Mouse (Mus musculus) heart, embryonic 13.5 days (tissue): ENCODE data around the gene Crocc. TPM values are rescaled to one million over a fixed set of nuclear protein-coding genes. Genes with fewer than 3 reads are reported as not detected.

ENCODE experiments used
- ATAC-seq: fragments of 200-750 bp; cut with Nextera tagmentation; 2 replicates; pipeline ENCODE4 v1.8.0; 2017; ENCODE audit warnings: moderate TSS enrichment; ENCODE audit not compliant: insufficient number of reproducible peaks, low FRiP score, low TSS enrichment; ENCODE audit errors: extremely low read depth
- H3K27ac ChIP-seq: fragments of 300-500 bp; sonication (generic); replicated peaks from 2 replicates; pipeline ENCODE4 v1.5.1; 2015; ENCODE audit warnings: moderate library complexity, mild to moderate bottlenecking, inconsistent platforms
- H3K27me3 ChIP-seq: fragments of 300-500 bp; sonication (generic); replicated peaks from 2 replicates; pipeline ENCODE4 v1.6.1; 2015; ENCODE audit warnings: mild to moderate bottlenecking, inconsistent platforms
- H3K36me3 ChIP-seq: fragments of 300-500 bp; sonication (generic); 2 replicates; pipeline ENCODE4 v1.6.1; 2015; ENCODE audit warnings: mild to moderate bottlenecking, inconsistent platforms
- H3K4me1 ChIP-seq: fragments of 300-500 bp; sonication (generic); 2 replicates; pipeline ENCODE4 v1.6.1; 2015; ENCODE audit warnings: inconsistent platforms
- H3K4me2 ChIP-seq: fragments of 300-500 bp; sonication (generic); 2 replicates; pipeline ENCODE4 v1.6.1; 2015; ENCODE audit warnings: inconsistent platforms, mild to moderate bottlenecking, moderate library complexity
- H3K4me3 ChIP-seq: fragments of 300-500 bp; sonication (generic); 2 replicates; pipeline ENCODE4 v1.5.1; 2015; ENCODE audit warnings: moderate library complexity, mild to moderate bottlenecking, inconsistent platforms
- H3K9ac ChIP-seq: fragments of 300-500 bp; sonication (generic); 2 replicates; pipeline ENCODE4 v1.6.1; 2015; ENCODE audit warnings: inconsistent platforms, mild to moderate bottlenecking, moderate library complexity
- H3K9me3 ChIP-seq: fragments of 300-500 bp; sonication (generic); 2 replicates; pipeline ENCODE4 v1.6.1; 2016; ENCODE audit warnings: inconsistent platforms
- WGBS: fragments of 180-500 bp; shearing (Covaris S2); methylation state at CpG from one replicate; pipeline ENCODE4 v1.1.7; 2015; ENCODE audit warnings: mixed read lengths; 5-methylcytosine and 5-hydroxymethylcytosine counted together
- polyA plus RNA-seq: library from polyadenylated mRNA; unstranded; fragments of >200 nt; fragmentation: Nextera tagmentation; extraction: Ambion mirVana; gene quantifications from 2 replicates; pipeline ENCODE4 v1.2.1, GENCODE M21; 2015

Gene Crocc
- polyA plus RNA-seq, 1 experiment from 2014 or later, result 3.4 TPM

DNA sequence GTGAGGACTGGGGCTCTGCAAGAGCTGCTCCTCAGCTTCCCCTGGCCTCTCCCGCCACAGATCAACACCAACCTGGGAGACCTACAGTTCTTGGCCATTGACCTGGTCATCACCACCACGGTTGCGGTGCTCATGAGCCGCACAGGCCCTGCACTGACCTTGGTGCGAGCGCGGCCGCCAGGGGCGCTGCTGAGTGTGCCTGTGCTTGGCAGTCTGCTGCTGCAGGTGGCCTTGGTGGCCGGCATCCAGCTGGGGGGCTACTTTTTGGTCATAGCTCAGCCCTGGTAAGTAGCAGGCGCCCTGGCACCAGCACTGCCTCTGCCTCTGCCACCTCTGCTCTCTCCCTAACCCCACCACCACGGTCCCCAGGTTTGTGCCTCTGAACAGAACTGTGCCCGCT is 54.4 kb downstream of the Crocc start:
- Histone ChIP-seq H3K36me3 (peaks cover 68% of the 10 kb centered on the region), H3K4me3 (no peak overlapping the region), H3K4me2 (no peak overlapping the region), H3K9me3 (no peaks in the 10 kb centered on the region), H3K9ac (no peak overlapping the region), H3K27ac (no peak overlapping the region), H3K4me1 (peaks cover 8% of the 10 kb centered on the region), H3K27me3 (no peaks in the 10 kb centered on the region)
- WGBS, result 79% methylated on average over 13 of the region's 13 CpGs
- no peak for ATAC-seq

DNA sequence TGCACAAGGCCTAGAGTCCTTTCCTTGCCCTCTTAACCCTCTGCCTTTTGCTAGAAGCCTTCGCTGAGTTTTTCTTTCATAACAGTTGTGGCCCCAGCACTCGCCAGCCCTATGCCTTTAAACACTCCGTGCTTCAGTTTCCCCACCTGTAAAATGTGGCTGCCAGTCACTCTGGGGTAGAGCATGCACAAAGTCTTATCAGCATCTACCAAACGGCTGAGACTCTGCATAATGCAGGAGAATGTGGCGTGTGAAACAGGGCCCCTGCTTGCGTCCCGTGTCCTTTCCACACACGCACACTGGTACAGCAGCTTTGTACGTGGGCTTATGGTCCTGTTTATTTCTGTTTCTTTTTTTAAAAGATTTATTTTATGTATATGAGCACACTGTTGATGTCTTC is 63.5 kb downstream of the Crocc start:
- Histone ChIP-seq H3K27ac (no peak overlapping the region), H3K4me3 (no peak overlapping the region), H3K4me2 (no peak overlapping the region), H3K27me3 (no peaks in the 10 kb centered on the region), H3K4me1 (no peaks in the 10 kb centered on the region), H3K9ac (no peak overlapping the region), H3K9me3 (no peaks in the 10 kb centered on the region), H3K36me3 (peaks cover 97% of the 10 kb centered on the region)
- 87% methylated on average over 9 of the region's 9 CpGs for WGBS
- no peak for ATAC-seq

DNA sequence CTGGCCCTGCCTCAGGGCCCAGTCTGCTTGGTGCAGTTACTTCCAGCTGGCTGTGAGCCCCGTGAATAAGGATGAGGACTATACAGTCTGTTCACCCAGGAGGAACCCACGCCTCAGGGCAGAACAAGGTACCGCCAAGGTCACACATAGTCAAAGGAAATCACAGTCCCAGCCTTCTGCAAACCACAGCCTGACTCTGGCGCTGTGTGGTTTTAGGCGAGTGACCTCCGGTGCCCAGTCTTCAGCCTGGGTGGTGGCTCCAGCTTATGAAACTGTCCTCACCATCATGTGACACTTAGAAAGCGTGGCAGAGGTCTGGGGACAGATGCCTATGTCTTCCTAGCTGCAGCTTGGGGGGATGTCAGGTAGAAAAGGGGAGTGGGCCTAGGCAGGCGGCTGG is 64.5 kb downstream of the Crocc start:
- no peak overlapping the region for H3K9ac ChIP-seq
- H3K27me3 ChIP-seq, result no peaks in the 10 kb centered on the region
- 89% methylated on average over 8 of the region's 8 CpGs for WGBS
- H3K4me1 ChIP-seq, result no peaks in the 10 kb centered on the region
- H3K4me3 ChIP-seq, result no peak overlapping the region
- peaks cover 87% of the 10 kb centered on the region for H3K36me3 ChIP-seq
- no peak for ATAC-seq
- no peak overlapping the region for H3K4me2 ChIP-seq
- H3K9me3 ChIP-seq, result no peaks in the 10 kb centered on the region
- no peak overlapping the region for H3K27ac ChIP-seq

DNA sequence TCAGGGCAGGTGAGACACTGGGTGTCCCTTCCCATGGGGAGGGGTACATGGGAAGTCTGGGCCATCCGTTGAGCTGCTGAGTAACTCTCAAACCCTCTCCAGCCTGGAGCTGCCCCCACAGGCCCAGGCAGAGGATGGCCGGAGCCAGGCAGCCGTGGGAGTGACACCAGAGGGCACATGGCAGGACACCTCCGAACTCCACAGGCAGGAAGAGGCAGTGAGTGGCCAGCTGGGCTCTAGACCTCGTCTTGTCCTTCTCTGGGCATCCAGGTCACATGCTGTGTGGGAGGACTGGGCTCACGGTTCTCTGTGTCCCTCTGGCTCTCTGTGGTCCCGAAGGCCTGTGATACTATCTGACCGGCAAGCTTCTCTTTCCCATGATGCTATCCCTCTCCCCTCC is 66.5 kb downstream of the Crocc start:
- Histone ChIP-seq H3K27ac (no peak overlapping the region), H3K9ac (no peak overlapping the region), H3K4me3 (no peak overlapping the region), H3K27me3 (no peaks in the 10 kb centered on the region), H3K4me2 (no peak overlapping the region), H3K9me3 (no peaks in the 10 kb centered on the region), H3K36me3 (peaks cover 68% of the 10 kb centered on the region), H3K4me1 (peaks cover 5% of the 10 kb centered on the region; the same call in 1 of the 2 replicates)
- WGBS, result 67% methylated on average over 8 of the region's 8 CpGs
- no peak for ATAC-seq

DNA sequence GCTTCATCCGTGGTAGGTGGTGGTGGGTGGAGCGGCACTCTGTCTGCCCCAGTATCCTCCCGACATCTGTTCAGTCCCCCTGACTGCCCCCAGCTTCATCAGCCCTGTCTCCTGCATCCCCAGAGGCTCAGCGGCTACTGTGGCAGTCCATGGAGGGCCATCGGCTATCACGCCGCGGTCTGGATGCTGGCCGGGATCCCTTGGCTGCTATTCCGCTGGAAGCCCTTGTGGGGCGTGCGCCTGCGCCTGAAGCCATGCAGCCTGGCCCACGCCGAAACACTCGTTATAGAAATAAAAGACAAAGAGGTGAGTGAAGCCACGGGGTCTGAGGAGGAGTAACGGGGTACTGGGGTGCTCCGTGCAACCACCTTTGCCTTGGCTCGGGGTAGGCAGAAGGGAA is 68.1 kb downstream of the Crocc start:
- ATAC-seq, result no peak

DNA sequence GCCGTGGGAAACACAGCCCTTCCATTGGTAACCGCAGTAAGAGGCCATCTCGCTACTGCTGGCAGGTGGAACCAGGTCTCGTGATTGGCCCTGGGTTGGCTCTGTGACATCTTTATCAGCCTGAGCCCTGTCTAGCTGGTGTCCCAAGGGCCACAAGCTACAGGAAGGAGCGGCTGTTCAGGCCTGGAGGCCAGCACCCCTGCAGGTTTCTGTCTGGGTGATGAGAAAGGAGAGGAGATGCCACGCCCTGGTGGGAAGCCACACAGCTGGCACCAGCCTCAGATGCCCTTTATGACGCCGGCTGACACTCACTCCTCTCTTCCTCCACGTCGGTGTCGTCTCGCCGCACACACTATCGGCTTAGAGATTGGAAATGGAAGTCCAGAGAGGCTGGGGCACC is 70.9 kb downstream of the Crocc start:
- 77% methylated on average over 14 of the region's 14 CpGs for WGBS
- Histone ChIP-seq H3K9me3 (no peaks in the 10 kb centered on the region), H3K4me3 (no peak overlapping the region), H3K4me2 (no peak overlapping the region), H3K4me1 (peaks cover 29% of the 10 kb centered on the region), H3K9ac (no peak overlapping the region), H3K27ac (no peak overlapping the region), H3K36me3 (peaks cover 26% of the 10 kb centered on the region), H3K27me3 (0 out of 2 replicates have a peak, but pooled peaks cover 5% of the 10 kb centered on the region)
- no peak for ATAC-seq

More for the DNA sequence above, 68.1 kb downstream of the Crocc start:
- H3K36me3 ChIP-seq, result peaks cover 54% of the 10 kb centered on the region
- no peak overlapping the region for H3K4me3 ChIP-seq
- H3K27ac ChIP-seq, result no peak overlapping the region
- H3K27me3 ChIP-seq, result no peaks in the 10 kb centered on the region
- no peak overlapping the region for H3K9ac ChIP-seq
- peaks cover 21% of the 10 kb centered on the region for H3K4me1 ChIP-seq
- H3K4me2 ChIP-seq, result no peak overlapping the region
- no peaks in the 10 kb centered on the region for H3K9me3 ChIP-seq
- WGBS, result 82% methylated on average over 20 of the region's 20 CpGs

DNA sequence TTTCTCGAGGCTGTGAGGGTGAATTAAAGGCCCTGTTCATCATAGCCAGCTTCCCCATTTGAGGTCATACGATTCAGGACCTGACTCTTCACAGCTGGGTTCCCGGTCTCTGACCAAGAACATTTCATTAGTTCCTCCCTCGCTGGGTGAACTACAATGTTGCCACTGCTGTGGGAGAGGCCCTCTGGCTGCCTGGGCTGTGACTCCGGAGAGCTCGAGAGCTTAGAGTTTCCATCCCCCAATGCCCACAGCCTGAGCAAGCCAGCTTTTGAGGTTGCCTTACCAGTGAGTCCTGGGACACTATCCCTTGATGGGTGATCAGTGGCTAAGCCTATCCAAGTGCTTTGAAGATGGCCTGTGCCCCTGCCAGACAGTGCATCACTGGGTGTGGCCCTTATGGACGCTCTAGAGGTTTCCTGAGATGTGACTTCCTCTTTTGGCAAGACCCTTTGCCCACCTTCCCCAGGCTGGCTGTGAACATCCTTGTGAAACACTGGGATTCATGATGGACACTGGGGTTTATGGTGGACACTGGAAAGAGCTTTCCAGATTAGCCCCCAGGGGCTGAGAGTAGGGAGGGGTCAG is 71.6 kb downstream of the Crocc start:
- no peak overlapping the region for H3K9ac ChIP-seq
- H3K4me2 ChIP-seq, result no peak overlapping the region
- H3K9me3 ChIP-seq, result no peaks in the 10 kb centered on the region
- no peak overlapping the region for H3K4me3 ChIP-seq
- H3K27me3 ChIP-seq, result 0 out of 2 replicates have a peak, but pooled peaks cover 7% of the 10 kb centered on the region
- peaks cover 30% of the 10 kb centered on the region for H3K4me1 ChIP-seq
- no peak overlapping the region for H3K27ac ChIP-seq
- 56% methylated on average over 7 of the region's 7 CpGs for WGBS
- H3K36me3 ChIP-seq, result peaks cover 19% of the 10 kb centered on the region
- no peak for ATAC-seq

DNA sequence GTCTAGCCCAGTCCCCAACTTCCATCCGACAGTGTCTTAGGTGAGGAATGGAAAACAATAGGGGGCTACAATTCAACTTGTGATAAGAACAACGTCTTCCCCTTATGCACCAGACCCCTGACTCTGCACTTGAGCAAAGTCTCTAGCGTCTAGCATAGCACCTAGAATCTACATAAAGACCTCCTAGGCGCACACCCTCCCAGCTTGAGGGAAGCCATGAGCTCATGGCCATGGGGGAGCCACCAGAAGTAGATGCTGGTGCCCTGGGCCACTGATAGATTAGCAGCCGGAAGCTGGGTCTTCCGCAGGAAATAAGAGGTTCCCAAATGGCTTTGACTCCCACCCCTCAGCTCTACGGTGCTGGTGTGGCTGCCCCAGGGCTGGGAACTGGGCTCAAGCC is 72.9 kb downstream of the Crocc start:
- Histone ChIP-seq H3K36me3 (peaks cover 7% of the 10 kb centered on the region), H3K27me3 (0 out of 2 replicates have a peak, but pooled peaks cover 7% of the 10 kb centered on the region), H3K4me3 (peak overlapping the region; percentile 95), H3K9me3 (no peaks in the 10 kb centered on the region), H3K27ac (no peak overlapping the region), H3K4me2 (peak overlapping the region; percentile 93), H3K4me1 (peaks cover 40% of the 10 kb centered on the region), H3K9ac (peak overlapping the region; percentile 96)
- 20% methylated on average over 7 of the region's 7 CpGs for WGBS
- no peak for ATAC-seq

DNA sequence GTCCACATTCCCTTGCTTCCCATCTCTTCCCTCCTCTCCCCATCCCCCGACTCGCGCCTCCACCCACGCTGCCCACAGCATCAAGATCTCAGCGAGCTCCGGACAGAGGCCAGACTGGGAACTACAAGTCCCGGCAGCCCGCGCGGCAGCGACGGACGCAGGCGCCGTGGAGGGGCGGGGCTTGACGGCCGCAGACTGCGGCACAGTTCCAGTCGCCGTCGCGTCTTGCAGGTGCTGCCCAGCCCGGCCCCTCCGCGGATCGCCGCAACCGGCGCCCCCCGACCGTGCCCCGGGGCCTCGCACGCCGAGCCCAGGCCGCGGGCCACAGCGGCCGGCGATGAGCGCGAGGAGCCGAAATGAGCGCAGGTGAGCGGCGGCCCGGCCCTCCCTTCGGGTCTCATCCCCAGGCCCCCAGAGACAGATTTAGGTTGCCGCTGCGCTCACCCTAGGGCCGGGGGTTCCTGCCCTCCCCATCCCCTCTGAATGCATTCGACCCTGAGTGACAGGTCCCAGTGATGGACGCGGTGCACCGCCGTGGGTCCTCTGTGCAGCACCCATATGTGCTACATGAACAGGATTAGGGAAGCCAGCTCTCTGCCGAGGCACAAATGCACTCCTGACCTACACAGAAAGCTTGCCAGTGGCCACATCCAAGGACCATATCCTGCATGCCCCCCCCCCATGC is 73.5 kb downstream of the Crocc start, which contains the start of gene Atp13a2:
TSS of gene Atp13a2 (plus strand) at position 163 of the 685 bp plus-strand sequence.
- Histone ChIP-seq H3K9me3 (no peaks in the 10 kb centered on the region; the same call in 1 of the 2 replicates), H3K4me1 (peaks cover 40% of the 10 kb centered on the region), H3K4me3 (peak within 1 kb of the TSS; percentile 95), H3K36me3 (0 out of 2 replicates have a peak, but pooled peaks cover under 1% of the 10 kb centered on the region), H3K27me3 (0 out of 2 replicates have a peak, but pooled peaks cover 7% of the 10 kb centered on the region), H3K27ac (0 out of 2 replicates have a peak within 1 kb of the TSS, but pooled peaks have one; percentile 28), H3K4me2 (peak within 1 kb of the TSS; percentile 93), H3K9ac (peak within 1 kb of the TSS; percentile 96)
- WGBS, result under 1% methylated on average over 58 of the region's 58 CpGs
- peak; percentile 76 for ATAC-seq

DNA sequence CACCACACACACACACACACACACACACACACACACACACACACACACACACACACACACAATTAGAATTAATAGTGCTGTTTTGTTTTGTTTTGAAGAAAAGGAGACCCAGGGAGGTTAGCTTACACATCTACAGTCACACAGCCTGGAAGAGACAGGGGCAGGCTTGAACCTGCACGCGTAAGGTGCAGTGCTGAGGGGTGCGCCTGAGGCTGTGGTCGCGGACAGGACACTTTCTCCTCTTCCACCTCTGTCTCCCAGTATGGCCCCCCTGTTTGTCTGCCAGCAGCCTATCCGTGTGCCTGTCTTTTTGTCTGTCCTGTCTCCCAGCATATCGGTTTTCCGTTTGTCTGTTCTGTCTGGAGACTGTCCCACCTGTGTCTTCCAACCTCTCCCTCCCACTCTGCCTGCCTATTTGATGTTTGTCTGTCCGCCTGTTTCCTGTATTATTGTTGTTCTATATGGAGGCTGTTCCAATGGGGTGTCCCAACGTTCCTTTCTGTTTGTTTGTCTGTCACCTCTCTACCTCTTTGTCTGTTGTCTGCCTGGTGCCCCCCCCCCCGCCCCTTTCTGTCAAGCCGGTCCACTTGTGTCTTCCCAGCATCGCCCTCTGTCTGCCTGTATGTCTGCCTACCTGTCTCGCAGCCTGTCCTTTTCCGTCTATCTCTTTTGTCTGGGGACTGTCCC is 74.2 kb downstream of the Crocc start:
- Histone ChIP-seq H3K4me3 (peak overlapping the region; percentile 95), H3K9me3 (peaks cover 7% of the 10 kb centered on the region; the same call in 1 of the 2 replicates), H3K4me2 (peak overlapping the region; percentile 93), H3K27me3 (0 out of 2 replicates have a peak, but pooled peaks cover 7% of the 10 kb centered on the region), H3K9ac (peak overlapping the region; percentile 96), H3K4me1 (peaks cover 40% of the 10 kb centered on the region), H3K27ac (no peak overlapping the region), H3K36me3 (peaks cover 4% of the 10 kb centered on the region; the same call in 1 of the 2 replicates)
- 26% methylated on average over 15 of the region's 15 CpGs for WGBS
- no peak for ATAC-seq

DNA sequence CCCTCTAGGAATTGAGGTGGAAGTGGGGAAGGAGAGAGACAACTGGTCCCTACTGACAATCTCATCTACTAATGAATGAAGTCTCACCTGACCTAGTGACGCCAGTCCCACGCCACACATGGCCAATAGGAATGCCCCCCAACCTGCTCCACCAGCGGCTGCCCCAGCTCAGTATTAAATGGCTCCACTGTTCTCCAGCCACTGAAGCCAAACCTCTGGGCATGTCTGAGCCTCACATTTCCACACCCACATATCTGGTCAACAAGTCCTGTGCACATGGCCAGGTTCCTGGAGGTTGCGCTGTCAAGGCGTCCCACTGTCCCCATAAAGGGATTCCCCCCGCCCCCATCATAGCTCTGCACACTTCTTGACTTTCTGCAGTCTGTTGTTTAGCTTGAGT is 75.8 kb downstream of the Crocc start:
- no peak for ATAC-seq
- Histone ChIP-seq H3K36me3 (peaks cover 20% of the 10 kb centered on the region), H3K9me3 (peaks cover 7% of the 10 kb centered on the region; the same call in 1 of the 2 replicates), H3K27ac (no peak overlapping the region), H3K4me1 (peaks cover 40% of the 10 kb centered on the region), H3K27me3 (0 out of 2 replicates have a peak, but pooled peaks cover 7% of the 10 kb centered on the region), H3K9ac (no peak overlapping the region), H3K4me2 (no peak overlapping the region), H3K4me3 (no peak overlapping the region)
- 82% methylated on average over 6 of the region's 6 CpGs for WGBS
